Mouse (Mus musculus) C2C12 (cell line): ENCODE results near the gene Sertad3. TPM values are rescaled to one million over a fixed set of nuclear protein-coding genes. Genes with fewer than 3 reads are reported as not detected.
"Not testable (repeated sequence)": the region's sequence is repeated elsewhere in the genome, so short reads cannot be mapped to it uniquely, and the experiment has no call there.

Experiments
- H3K27me3 ChIP-seq: one replicate; pipeline ENCODE4 v1.6.1; 2011; ENCODE audit not compliant: control insufficient read depth, insufficient read depth, insufficient read length
- H3K36me3 ChIP-seq: one replicate; pipeline ENCODE4 v1.6.1; 2011; ENCODE audit not compliant: control insufficient read depth, insufficient read depth
- H3K4me3 ChIP-seq: one replicate; pipeline ENCODE4 v1.5.1; 2011; ENCODE audit warnings: mild to moderate bottlenecking, control low read depth; ENCODE audit not compliant: poor library complexity, insufficient read depth, severe bottlenecking
- H3K79me2 ChIP-seq: one replicate; pipeline ENCODE4 v1.6.1; 2011; ENCODE audit not compliant: control insufficient read depth, insufficient read depth
- H3K79me3 ChIP-seq: one replicate; pipeline ENCODE4 v1.6.1; 2011; ENCODE audit warnings: low read depth, control low read depth
- H3ac ChIP-seq: one replicate; pipeline ENCODE3; 2011; ENCODE audit warnings: low read depth; ENCODE audit not compliant: control insufficient read depth, insufficient read length
- CEBPB ChIP-seq: IDR thresholded peaks from one replicate; pipeline ENCODE4 v1.6.1; 2011; ENCODE audit warnings: low read depth, mild to moderate bottlenecking, control low read depth, moderate library complexity
- CTCF ChIP-seq: IDR thresholded peaks from one replicate; pipeline ENCODE4 v1.5.1; 2011; ENCODE audit not compliant: control insufficient read depth, insufficient read depth, insufficient read length
- FOSL1 ChIP-seq: IDR thresholded peaks from one replicate; pipeline ENCODE4 v1.8.0; 2011; ENCODE audit warnings: mild to moderate bottlenecking, low read length; ENCODE audit not compliant: poor library complexity, insufficient read depth, severe bottlenecking
- MAX ChIP-seq: IDR thresholded peaks from one replicate; pipeline ENCODE4 v1.6.1; 2011; ENCODE audit warnings: mild to moderate bottlenecking, control low read depth
- MYOD1 ChIP-seq: IDR thresholded peaks from one replicate; pipeline ENCODE4 v1.6.1; 2011; ENCODE audit warnings: low read depth; ENCODE audit not compliant: control insufficient read depth, insufficient read length
- MYOG ChIP-seq: IDR thresholded peaks from one replicate; pipeline ENCODE4 v1.6.1; 2011; ENCODE audit not compliant: control insufficient read depth, insufficient read length; ENCODE audit errors: extremely low read depth
- USF1 ChIP-seq: IDR thresholded peaks from one replicate; pipeline ENCODE4 v1.6.1; 2011; ENCODE audit warnings: low read depth, mild to moderate bottlenecking, control low read depth, moderate library complexity
- polyA plus RNA-seq: library from polyadenylated mRNA; unstranded; fragments of >200 nt; fragmentation: generic; extraction: Trizol; gene quantifications from one replicate; pipeline ENCODE4 v1.2.1, GENCODE M21; 2012; ENCODE audit warnings: missing spikeins

Sertad3 gene
- polyA plus RNA-seq, 1 experiment, result 12.5 TPM

DNA sequence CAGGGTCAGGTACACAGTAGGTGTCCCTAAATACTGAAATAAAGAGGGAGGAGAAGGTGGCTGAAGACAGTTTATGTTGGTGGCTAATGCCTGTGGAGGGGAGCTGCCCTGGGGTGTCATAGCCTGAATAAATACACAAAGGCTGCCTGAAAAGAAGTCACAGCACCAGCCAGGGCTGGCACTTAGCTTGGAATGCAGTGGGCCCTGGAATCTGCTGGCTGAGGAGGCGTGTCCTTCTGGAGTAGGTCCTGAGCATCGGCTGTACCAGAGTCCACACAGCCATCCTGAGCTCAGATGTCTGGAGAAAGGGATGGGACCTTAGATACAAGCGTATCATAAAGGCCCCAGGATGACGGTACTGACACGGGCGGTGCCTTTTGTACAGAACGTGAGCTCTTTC, 18.3 kb downstream of the Sertad3 start:
- Histone ChIP-seq H3K4me3 (no peak overlapping the region), H3ac (no peak overlapping the region), H3K36me3 (peaks cover 23% of the 10 kb centered on the region), H3K79me2 (peaks cover 34% of the 10 kb centered on the region), H3K27me3 (no peaks in the 10 kb centered on the region), H3K79me3 (peaks cover 23% of the 10 kb centered on the region)
- TF ChIP-seq MAX (no peak), CTCF (no peak), USF1 (no peak), MYOG (no peak), MYOD1 (no peak), FOSL1 (no peak), CEBPB (no peak)

DNA sequence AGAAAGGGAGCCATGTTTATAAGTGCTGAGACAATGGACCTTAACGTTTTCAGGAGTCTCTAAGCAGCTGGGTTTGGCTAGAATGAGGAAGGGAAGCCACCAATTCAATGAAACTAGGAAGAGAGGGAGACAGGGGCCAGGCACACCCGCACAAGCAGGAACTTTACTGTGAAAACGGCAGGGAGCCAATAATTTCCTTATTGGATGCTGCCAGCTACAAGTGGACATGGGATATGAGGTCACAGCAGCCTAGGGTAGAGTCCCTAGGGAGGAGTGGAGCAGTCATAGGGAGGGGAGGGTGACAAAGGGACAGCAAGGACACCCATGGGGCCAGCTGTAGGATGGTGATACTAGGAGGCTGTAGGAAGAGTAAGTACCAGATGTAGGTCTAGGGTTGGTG, 19.5 kb downstream of the Sertad3 start:
- H3ac ChIP-seq, result no peak overlapping the region
- H3K79me2 ChIP-seq, result peaks cover 27% of the 10 kb centered on the region
- H3K36me3 ChIP-seq, result peaks cover 23% of the 10 kb centered on the region
- H3K27me3 ChIP-seq, result no peaks in the 10 kb centered on the region
- H3K79me3 ChIP-seq, result peaks cover 17% of the 10 kb centered on the region
- H3K4me3 ChIP-seq, result no peak overlapping the region
- TF ChIP-seq MAX (no peak), MYOG (no peak), USF1 (no peak), CTCF (no peak), CEBPB (no peak), MYOD1 (no peak), FOSL1 (no peak)

DNA sequence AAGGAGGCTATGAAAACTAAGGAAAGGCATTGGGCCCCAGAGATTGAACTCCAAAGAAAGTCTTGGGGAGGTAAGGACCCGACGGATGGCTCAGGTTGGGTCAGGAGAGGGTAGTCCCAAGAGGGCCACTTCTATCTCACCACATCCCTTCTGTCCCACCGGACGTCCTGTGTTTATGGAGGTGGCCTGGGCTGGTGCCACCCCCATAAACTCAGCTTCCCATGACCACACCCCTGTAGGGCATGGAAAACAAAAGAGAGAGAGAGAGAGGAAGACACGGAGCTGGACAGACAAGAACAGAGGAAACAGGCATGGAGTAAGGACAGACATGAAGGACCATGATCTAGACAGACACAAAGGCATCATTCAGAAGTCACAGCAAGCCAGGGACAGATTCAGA, 19.9 kb downstream of the Sertad3 start:
- no peak for TF ChIP-seq CEBPB
- no peak for TF ChIP-seq FOSL1
- no peak for TF ChIP-seq CTCF
- no peak for TF ChIP-seq MYOG
- TF ChIP-seq MYOD1, result no peak
- TF ChIP-seq MAX, result no peak
- Histone ChIP-seq H3K79me3 (peaks cover 14% of the 10 kb centered on the region), H3K36me3 (peaks cover 19% of the 10 kb centered on the region), H3K79me2 (peaks cover 23% of the 10 kb centered on the region), H3K27me3 (no peaks in the 10 kb centered on the region), H3K4me3 (no peak overlapping the region), H3ac (no peak overlapping the region)

DNA sequence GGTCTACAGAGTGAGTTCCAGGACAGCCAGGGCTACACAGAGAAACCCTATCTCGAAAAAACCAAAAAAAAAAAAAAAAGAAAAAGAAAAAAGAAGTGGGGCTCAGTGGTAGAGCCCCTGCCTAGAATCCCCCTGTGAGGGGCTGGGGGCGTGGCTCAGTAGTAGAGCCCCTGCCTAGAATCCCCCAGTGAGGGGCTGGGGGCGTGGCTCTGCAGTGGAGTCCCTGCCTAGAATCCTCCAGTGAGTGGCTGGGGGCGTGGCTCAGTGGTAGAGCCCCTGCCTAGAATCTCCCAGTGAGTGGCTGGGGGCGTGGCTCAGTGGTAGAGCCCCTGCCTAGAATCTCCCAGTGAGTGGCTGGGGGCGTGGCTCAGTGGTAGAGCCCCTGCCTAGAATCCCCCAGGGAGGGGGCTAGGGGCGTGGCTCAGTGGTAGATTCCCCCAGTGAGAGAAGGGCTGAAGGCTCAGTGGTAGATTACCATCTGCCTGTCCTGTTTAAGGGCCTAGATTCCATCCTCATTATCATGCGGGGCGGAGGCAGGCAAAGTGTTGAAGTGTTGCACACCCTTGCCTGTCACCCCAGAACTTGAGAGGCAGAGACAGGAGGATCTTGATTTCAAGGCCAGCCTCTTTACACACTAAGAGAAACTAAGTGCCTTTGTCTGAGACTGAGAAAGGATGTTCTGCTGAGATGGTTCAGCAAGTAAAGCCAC, 21.2 kb downstream of the Sertad3 start:
- not testable (repeated sequence) for H3K36me3 ChIP-seq, H3K4me3 ChIP-seq, H3K79me2 ChIP-seq, H3ac ChIP-seq, H3K27me3 ChIP-seq, H3K79me3 ChIP-seq

GRCm38 (mm10) chr7:27499036-27499435, 25.5 kb downstream of the Sertad3 start, which contains the start of gene Prx:
Gene Prx, plus strand, starts transcription at chr7:27499324.
- no peak for TF ChIP-seq CTCF
- no peak for TF ChIP-seq MYOD1
- TF ChIP-seq FOSL1, result no peak
- no peak for TF ChIP-seq CEBPB
- TF ChIP-seq MYOG, result no peak
- TF ChIP-seq MAX, result no peak
- no peak for TF ChIP-seq USF1
- no peak within 1 kb of the TSS for H3K4me3 ChIP-seq
- H3K27me3 ChIP-seq, result no peaks in the 10 kb centered on the region
- no peaks in the 10 kb centered on the region for H3K36me3 ChIP-seq
- H3K79me2 ChIP-seq, result no peaks in the 10 kb centered on the region
- H3K79me3 ChIP-seq, result no peaks in the 10 kb centered on the region
- H3ac ChIP-seq, result no peak within 1 kb of the TSS

- TF ChIP-seq CEBPB (no peak), USF1 (no peak), MAX (no peak), MYOD1 (no peak), MYOG (no peak), CTCF (no peak), FOSL1 (no peak)
- H3K27me3 ChIP-seq, result no peaks in the 10 kb centered on the region
- no peaks in the 10 kb centered on the region for H3K79me3 ChIP-seq
- no peak overlapping the region for H3ac ChIP-seq
- no peaks in the 10 kb centered on the region for H3K36me3 ChIP-seq
- no peaks in the 10 kb centered on the region for H3K79me2 ChIP-seq
- no peak overlapping the region for H3K4me3 ChIP-seq
Measured at GRCm38 (mm10) chr7:27501620-27502019, 28.1 kb downstream of the Sertad3 start.
